Mouse (Mus musculus) cerebellum, postnatal 36 days (tissue): ENCODE results near the gene Olfr1322.

Source experiments
- DNase-seq, 2 experiments: peaks; one replicate each; pipeline ENCODE4 v3.0.0; 2021 to 2022; ENCODE audit warnings: mixed read lengths in 2 of 2

Gene Olfr1322

DNA sequence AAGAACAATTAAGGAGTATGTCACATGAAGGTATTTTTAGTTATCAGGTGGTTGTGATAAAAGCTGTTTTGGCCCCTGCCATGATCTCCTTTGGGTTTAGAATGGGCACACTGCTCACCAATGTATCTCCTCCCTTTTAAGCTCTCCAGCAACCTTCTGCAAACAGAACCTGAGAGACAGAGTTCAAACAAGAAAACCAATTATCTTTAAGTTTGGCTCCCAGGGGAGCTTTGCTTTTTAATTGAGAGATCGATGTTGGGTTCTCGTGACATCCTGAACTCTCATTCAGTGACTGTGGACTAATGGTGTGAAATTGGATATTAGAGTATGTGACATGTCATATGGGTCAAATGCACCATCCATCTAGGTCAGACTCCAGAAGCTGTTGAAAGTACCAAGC, at the start of gene Olfr1322:
Gene Olfr1322 (minus strand): TSS at position 101 of the 400 bp plus-strand sequence.
- no peak for DNase-seq

DNA sequence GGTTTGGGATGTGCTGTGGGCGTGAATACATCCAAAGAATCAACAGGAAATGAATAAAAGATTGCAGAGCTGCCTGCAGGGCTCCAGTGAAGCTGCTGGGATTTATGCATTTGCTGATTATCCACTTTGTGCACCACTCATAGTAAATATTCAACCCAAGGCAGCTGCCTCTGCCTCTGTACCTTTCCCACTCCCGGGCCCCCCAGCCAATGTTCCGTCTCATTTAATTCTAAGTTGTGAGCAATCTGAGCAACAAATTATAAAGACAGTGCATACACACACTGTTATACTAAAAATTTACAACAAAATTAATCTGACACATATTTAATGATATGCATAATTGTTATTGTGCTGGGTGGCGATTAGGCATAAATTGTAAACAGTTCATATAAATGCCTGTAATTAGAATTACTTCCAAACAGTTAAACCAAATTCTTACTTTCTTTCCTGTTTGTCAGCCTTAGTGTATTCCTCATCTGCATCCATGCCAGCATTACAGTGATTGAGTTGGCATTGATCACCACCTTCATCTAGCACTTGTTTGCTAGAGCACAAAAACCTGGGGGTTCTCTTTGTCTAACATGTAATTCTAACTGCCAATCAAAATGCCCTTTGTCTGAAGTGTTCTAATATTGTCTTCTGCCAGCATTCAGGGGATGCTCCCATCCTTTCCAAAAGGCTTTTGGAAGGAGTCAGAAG, 13.5 kb downstream of the Olfr1322 start:
- no peak for DNase-seq
